Mouse (Mus musculus): ENCODE measurements around the gene Thegl. TPM values are rescaled to one million over a fixed set of nuclear protein-coding genes. Genes with fewer than 3 reads are reported as not detected.
A peak's percentile ranks its signal among the peaks of the same experiment; 100 is the strongest.
"Not testable (repeated sequence)": the region's sequence is repeated elsewhere in the genome, so short reads cannot be mapped to it uniquely, and the experiment has no call there.

Thegl gene
- polyA plus RNA-seq, 1 experiment from 2014 or later: not detected

DNA sequence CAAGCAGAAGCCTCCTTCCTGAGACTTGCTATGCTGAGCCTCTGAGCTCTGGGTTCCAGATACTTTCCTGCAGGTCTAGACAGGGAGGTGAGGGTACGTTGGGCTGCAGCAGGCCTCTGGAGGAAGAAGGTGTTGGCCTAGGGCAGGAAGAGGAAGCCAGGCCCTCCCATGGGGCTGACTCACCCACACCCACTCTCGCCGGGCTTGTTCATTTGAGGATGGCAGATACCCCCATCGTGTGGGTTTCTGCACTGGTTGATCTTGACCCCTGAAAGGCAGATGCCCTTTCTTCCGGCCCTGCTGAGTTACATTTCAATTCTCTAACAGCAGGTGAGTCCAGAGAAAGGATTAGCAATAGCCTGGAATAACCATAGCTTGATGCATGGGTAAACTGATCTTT lies 76.7 kb downstream of the Thegl start:
- H3K9ac ChIP-seq (ENCODE audit: low read depth, low read length): no peak overlapping the region
- peak overlapping the region; percentile 32 for H3K4me2 ChIP-seq
- H3K36me3 ChIP-seq (ENCODE audit: control insufficient read depth, insufficient read depth, low read length): no peaks in the 10 kb centered on the region
- 59% methylated on average over 5 of the region's 5 CpGs for WGBS (ENCODE audit: insufficient replicate concordance)
- H3K27ac ChIP-seq (ENCODE audit: low read depth, low read length): no peak overlapping the region
- H3K9me3 ChIP-seq (replicated peaks; ENCODE audit: control insufficient read depth, low read length): no peaks in the 10 kb centered on the region
- no peak overlapping the region for H3K4me3 ChIP-seq (ENCODE audit: low read depth, low read length)
- 0 out of 2 replicates have a peak, but pooled peaks cover 4% of the 10 kb centered on the region for H3K27me3 ChIP-seq (ENCODE audit: control insufficient read depth, insufficient read depth, low read length)
- peaks cover 30% of the 10 kb centered on the region for H3K4me1 ChIP-seq (ENCODE audit: control insufficient read depth, insufficient read depth, low read length)
- ATAC-seq (replicated peaks; ENCODE audit: insufficient number of reproducible peaks, low FRiP score, low TSS enrichment): no peak

GRCm38 (mm10) chr5:77093961-77094360 lies 78.1 kb downstream of the Thegl start:
- Histone ChIP-seq H3K36me3 (ENCODE audit: control insufficient read depth, insufficient read depth, low read length) (no peaks in the 10 kb centered on the region), H3K27ac (ENCODE audit: low read depth, low read length) (no peak overlapping the region), H3K4me2 (peak overlapping the region; percentile 94), H3K9me3 (replicated peaks; ENCODE audit: control insufficient read depth, low read length) (no peaks in the 10 kb centered on the region), H3K4me1 (ENCODE audit: control insufficient read depth, insufficient read depth, low read length) (peaks cover 37% of the 10 kb centered on the region), H3K4me3 (ENCODE audit: low read depth, low read length) (peak overlapping the region; percentile 61), H3K9ac (ENCODE audit: low read depth, low read length) (peak overlapping the region; percentile 0; the same call in 1 of the 2 replicates), H3K27me3 (ENCODE audit: control insufficient read depth, insufficient read depth, low read length) (0 out of 2 replicates have a peak, but pooled peaks cover 4% of the 10 kb centered on the region)
- ATAC-seq (replicated peaks; ENCODE audit: insufficient number of reproducible peaks, low FRiP score, low TSS enrichment): no peak
- 42% methylated on average over 8 of the region's 8 CpGs for WGBS (ENCODE audit: insufficient replicate concordance)

GRCm38 (mm10) chr5:77094510-77095491 lies 79.0 kb downstream of the Thegl start:
- no peaks in the 10 kb centered on the region for H3K9me3 ChIP-seq (replicated peaks; ENCODE audit: control insufficient read depth, low read length)
- 0 out of 2 replicates have a peak, but pooled peaks cover 4% of the 10 kb centered on the region for H3K27me3 ChIP-seq (ENCODE audit: control insufficient read depth, insufficient read depth, low read length)
- peak; percentile 47 for ATAC-seq (replicated peaks; ENCODE audit: insufficient number of reproducible peaks, low FRiP score, low TSS enrichment)
- H3K4me2 ChIP-seq: peak overlapping the region; percentile 94
- H3K4me3 ChIP-seq (ENCODE audit: low read depth, low read length): peak overlapping the region; percentile 61
- no peaks in the 10 kb centered on the region for H3K36me3 ChIP-seq (ENCODE audit: control insufficient read depth, insufficient read depth, low read length)
- peak overlapping the region; percentile 69 for H3K9ac ChIP-seq (ENCODE audit: low read depth, low read length)
- H3K27ac ChIP-seq (ENCODE audit: low read depth, low read length): peak overlapping the region; percentile 54; the same call in 1 of the 2 replicates
- 2% methylated on average over 69 of the region's 69 CpGs for WGBS (ENCODE audit: insufficient replicate concordance)
- peaks cover 39% of the 10 kb centered on the region for H3K4me1 ChIP-seq (ENCODE audit: control insufficient read depth, insufficient read depth, low read length)

GRCm38 (mm10) chr5:77096194-77096593 lies 80.4 kb downstream of the Thegl start:
- H3K4me2 ChIP-seq; H3K9ac ChIP-seq (ENCODE audit: low read depth, low read length); ATAC-seq (replicated peaks; ENCODE audit: insufficient number of reproducible peaks, low FRiP score, low TSS enrichment); H3K9me3 ChIP-seq (replicated peaks; ENCODE audit: control insufficient read depth, low read length); H3K27me3 ChIP-seq (ENCODE audit: control insufficient read depth, insufficient read depth, low read length); H3K4me3 ChIP-seq (ENCODE audit: low read depth, low read length); H3K36me3 ChIP-seq (ENCODE audit: control insufficient read depth, insufficient read depth, low read length): not testable (repeated sequence)
- peak overlapping the region; percentile 15; the same call in 1 of the 2 replicates for H3K27ac ChIP-seq (ENCODE audit: low read depth, low read length)
- 79% methylated on average over 3 of the region's 3 CpGs for WGBS (ENCODE audit: insufficient replicate concordance)
- peaks cover 40% of the 10 kb centered on the region for H3K4me1 ChIP-seq (ENCODE audit: control insufficient read depth, insufficient read depth, low read length)

- Histone ChIP-seq H3K4me3 (ENCODE audit: low read depth, low read length) (no peak overlapping the region), H3K4me2 (no peak overlapping the region; the same call in 1 of the 2 replicates), H3K27me3 (ENCODE audit: control insufficient read depth, insufficient read depth, low read length) (0 out of 2 replicates have a peak, but pooled peaks cover 4% of the 10 kb centered on the region), H3K4me1 (ENCODE audit: control insufficient read depth, insufficient read depth, low read length) (peaks cover 36% of the 10 kb centered on the region), H3K27ac (ENCODE audit: low read depth, low read length) (peak overlapping the region; percentile 46), H3K36me3 (ENCODE audit: control insufficient read depth, insufficient read depth, low read length) (no peaks in the 10 kb centered on the region), H3K9ac (ENCODE audit: low read depth, low read length) (no peak overlapping the region), H3K9me3 (replicated peaks; ENCODE audit: control insufficient read depth, low read length) (no peaks in the 10 kb centered on the region)
- 47% methylated on average over 6 of the region's 6 CpGs for WGBS (ENCODE audit: insufficient replicate concordance)
- ATAC-seq (replicated peaks; ENCODE audit: insufficient number of reproducible peaks, low FRiP score, low TSS enrichment): no peak
Measured at GRCm38 (mm10) chr5:77097686-77098085, 81.9 kb downstream of the Thegl start.

DNA sequence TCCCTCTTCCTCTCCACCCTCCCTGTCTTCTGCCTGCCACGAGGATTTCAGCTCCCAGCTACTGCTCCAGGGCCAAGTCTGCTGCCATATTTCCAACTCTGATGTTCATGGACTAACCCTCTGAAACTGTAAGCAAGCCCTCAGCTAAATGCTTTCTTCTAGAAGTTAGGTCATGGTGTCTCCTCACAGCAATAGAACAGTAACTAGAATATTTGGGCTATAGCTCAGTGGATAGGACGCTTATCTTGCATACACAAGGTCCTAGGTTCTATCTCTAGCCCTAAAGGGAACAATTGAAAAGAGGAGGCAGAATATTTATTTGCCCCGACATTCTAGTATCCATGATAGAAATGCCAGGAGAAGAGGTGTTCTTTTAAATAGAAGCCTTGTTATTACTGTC lies 83.1 kb downstream of the Thegl start:
- Histone ChIP-seq H3K36me3 (ENCODE audit: control insufficient read depth, insufficient read depth, low read length) (no peaks in the 10 kb centered on the region), H3K27ac (ENCODE audit: low read depth, low read length) (no peak overlapping the region), H3K9ac (ENCODE audit: low read depth, low read length) (no peak overlapping the region), H3K27me3 (ENCODE audit: control insufficient read depth, insufficient read depth, low read length) (0 out of 2 replicates have a peak, but pooled peaks cover 4% of the 10 kb centered on the region), H3K4me1 (ENCODE audit: control insufficient read depth, insufficient read depth, low read length) (peaks cover 32% of the 10 kb centered on the region), H3K4me3 (ENCODE audit: low read depth, low read length) (no peak overlapping the region), H3K4me2 (no peak overlapping the region), H3K9me3 (replicated peaks; ENCODE audit: control insufficient read depth, low read length) (no peaks in the 10 kb centered on the region)
- 72% methylated on average over 3 of the region's 3 CpGs for WGBS (ENCODE audit: insufficient replicate concordance)
- ATAC-seq (replicated peaks; ENCODE audit: insufficient number of reproducible peaks, low FRiP score, low TSS enrichment): no peak

GRCm38 (mm10) chr5:77099317-77099996 lies 83.6 kb downstream of the Thegl start:
- Histone ChIP-seq H3K4me2 (no peak overlapping the region), H3K4me1 (ENCODE audit: control insufficient read depth, insufficient read depth, low read length) (peaks cover 32% of the 10 kb centered on the region), H3K4me3 (ENCODE audit: low read depth, low read length) (no peak overlapping the region), H3K9me3 (replicated peaks; ENCODE audit: control insufficient read depth, low read length) (no peaks in the 10 kb centered on the region), H3K27ac (ENCODE audit: low read depth, low read length) (peak overlapping the region; percentile 57), H3K27me3 (ENCODE audit: control insufficient read depth, insufficient read depth, low read length) (0 out of 2 replicates have a peak, but pooled peaks cover 4% of the 10 kb centered on the region), H3K36me3 (ENCODE audit: control insufficient read depth, insufficient read depth, low read length) (no peaks in the 10 kb centered on the region), H3K9ac (ENCODE audit: low read depth, low read length) (no peak overlapping the region)
- no peak for ATAC-seq (replicated peaks; ENCODE audit: insufficient number of reproducible peaks, low FRiP score, low TSS enrichment)
- 27% methylated on average over 11 of the region's 11 CpGs for WGBS (ENCODE audit: insufficient replicate concordance)

DNA sequence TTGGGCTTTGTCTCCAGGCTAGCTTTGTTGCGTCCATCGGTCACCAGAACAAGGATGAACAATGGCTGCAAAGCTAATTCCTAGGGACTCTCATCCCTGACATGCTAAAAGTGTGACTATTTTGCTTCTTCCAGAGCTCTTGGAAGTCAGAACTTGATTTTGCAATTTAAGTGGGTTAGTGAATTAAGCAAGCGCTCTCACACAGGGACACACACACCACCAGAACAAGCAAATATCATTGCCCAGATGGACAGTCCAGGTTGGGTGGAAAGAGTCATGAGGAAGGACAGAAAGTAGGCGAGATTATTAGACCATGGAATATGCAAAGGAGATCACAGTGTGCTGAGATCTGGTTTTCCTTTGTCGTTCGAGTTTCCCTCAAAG lies 84.2 kb downstream of the Thegl start:
- no peak overlapping the region for H3K4me3 ChIP-seq (ENCODE audit: low read depth, low read length)
- WGBS (ENCODE audit: insufficient replicate concordance): 67% methylated on average over 6 of the region's 6 CpGs
- ATAC-seq (replicated peaks; ENCODE audit: insufficient number of reproducible peaks, low FRiP score, low TSS enrichment): no peak
- H3K27me3 ChIP-seq (ENCODE audit: control insufficient read depth, insufficient read depth, low read length): 0 out of 2 replicates have a peak, but pooled peaks cover 4% of the 10 kb centered on the region
- H3K36me3 ChIP-seq (ENCODE audit: control insufficient read depth, insufficient read depth, low read length): no peaks in the 10 kb centered on the region
- H3K4me1 ChIP-seq (ENCODE audit: control insufficient read depth, insufficient read depth, low read length): peaks cover 37% of the 10 kb centered on the region
- no peaks in the 10 kb centered on the region for H3K9me3 ChIP-seq (replicated peaks; ENCODE audit: control insufficient read depth, low read length)
- no peak overlapping the region for H3K9ac ChIP-seq (ENCODE audit: low read depth, low read length)
- H3K4me2 ChIP-seq: no peak overlapping the region
- H3K27ac ChIP-seq (ENCODE audit: low read depth, low read length): peak overlapping the region; percentile 57

All from heart, embryonic 11.5 days (tissue).